Mouse (Mus musculus): Measurements from ENCODE around the gene Picalm. TPM values are rescaled to one million over a fixed set of nuclear protein-coding genes. Genes with fewer than 3 reads are reported as not detected.
"Not testable (repeated sequence)": the region's sequence is repeated elsewhere in the genome, so short reads cannot be mapped to it uniquely, and the experiment has no call there.

Picalm gene
- polyA plus RNA-seq, 1 experiment: 99.3 TPM

DNA sequence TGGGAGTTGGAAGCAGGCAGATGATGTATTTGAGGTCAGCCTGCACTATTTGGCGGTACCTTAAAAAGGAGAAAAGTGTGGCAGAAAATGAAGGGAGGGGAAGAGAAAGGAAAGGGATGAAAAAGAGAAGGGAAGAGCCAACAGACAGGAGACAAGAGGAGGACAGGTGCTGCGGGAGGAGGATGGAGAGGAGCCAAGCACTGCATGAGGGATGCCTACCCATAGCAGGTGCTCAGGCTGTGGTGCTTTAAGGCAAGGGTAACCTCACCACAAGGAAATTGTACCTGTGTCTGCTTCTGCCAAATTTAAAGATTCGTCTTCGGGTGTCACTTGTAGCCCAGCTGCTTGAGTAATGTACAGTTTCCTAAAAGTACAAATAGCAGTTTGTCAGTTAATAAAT lies 98.1 kb downstream of the Picalm start:
- 75% methylated on average over 4 of the region's 4 CpGs for WGBS

DNA sequence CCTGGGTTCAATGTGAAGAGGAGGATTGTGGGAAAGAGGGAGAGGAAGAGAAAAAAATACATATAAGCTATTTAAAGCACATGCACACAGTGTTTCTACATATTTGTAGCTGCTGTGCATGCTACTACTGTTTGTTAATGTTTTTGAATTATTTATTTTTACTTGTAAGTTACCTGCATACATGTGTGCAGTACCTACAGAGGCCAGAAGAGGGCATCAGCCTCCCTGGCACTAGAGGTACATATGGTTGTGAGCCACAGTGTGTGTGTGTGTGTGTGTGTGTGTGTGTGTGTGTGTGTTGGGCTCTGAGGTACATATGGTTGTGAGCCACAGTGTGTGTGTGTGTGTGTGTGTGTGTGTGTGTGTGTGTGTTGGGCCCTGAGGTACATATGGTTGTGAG lies 98.9 kb downstream of the Picalm start:
- H3K27me3 ChIP-seq (replicated peaks; ENCODE audit: control insufficient read depth, insufficient read depth, low read length); H3K36me3 ChIP-seq (ENCODE audit: control insufficient read depth, insufficient read depth, low read length); H3K27ac ChIP-seq (ENCODE audit: insufficient read depth, low read depth, low read length); DNase-seq; H3K4me3 ChIP-seq (ENCODE audit: insufficient read depth, low read depth, low read length); H3K4me1 ChIP-seq (ENCODE audit: control insufficient read depth, insufficient read depth, low read length): not testable (repeated sequence)
- TF ChIP-seq CTCF (conservative IDR thresholded peaks at IDR 0.05; ENCODE audit: insufficient read depth, insufficient read length, low read depth, low read length): peak; percentile 38; the same call in 1 of the 2 replicates

More for the DNA sequence above, 98.1 kb downstream of the Picalm start:
- Histone ChIP-seq H3K36me3 (ENCODE audit: control insufficient read depth, insufficient read depth, low read length) (no peaks in the 10 kb centered on the region), H3K4me1 (ENCODE audit: control insufficient read depth, insufficient read depth, low read length) (no peaks in the 10 kb centered on the region), H3K4me3 (ENCODE audit: insufficient read depth, low read depth, low read length) (no peak overlapping the region), H3K27ac (ENCODE audit: insufficient read depth, low read depth, low read length) (no peak overlapping the region), H3K27me3 (replicated peaks; ENCODE audit: control insufficient read depth, insufficient read depth, low read length) (no peaks in the 10 kb centered on the region)
- no peak for TF ChIP-seq CTCF (conservative IDR thresholded peaks at IDR 0.05; ENCODE audit: insufficient read depth, insufficient read length, low read depth, low read length)
- TF ChIP-seq POLR2A (IDR thresholded peaks at IDR 0.05; ENCODE audit: low read depth, low read length): no peak
- DNase-seq: no peak

DNA sequence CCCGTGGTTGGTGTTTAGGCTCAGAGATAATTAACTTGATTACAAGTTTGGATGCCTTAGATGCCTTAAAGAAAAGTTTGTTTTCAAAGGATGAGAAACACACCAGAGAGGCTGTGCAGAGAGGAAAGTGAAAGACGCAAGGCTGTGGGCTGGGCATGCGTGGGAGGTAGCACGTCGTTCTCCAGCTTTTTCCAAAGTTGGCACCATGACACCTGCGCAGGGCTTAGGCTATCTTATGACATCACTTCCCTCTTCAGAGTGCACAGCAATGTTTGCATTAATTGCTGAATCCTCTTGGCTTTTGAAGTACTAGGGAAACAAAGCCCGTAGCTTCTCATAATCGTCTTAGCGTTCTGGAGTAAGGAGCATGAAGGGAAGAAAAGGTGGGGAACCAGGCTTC lies 101.4 kb downstream of the Picalm start:
- Histone ChIP-seq H3K27me3 (replicated peaks; ENCODE audit: control insufficient read depth, insufficient read depth, low read length) (no peaks in the 10 kb centered on the region), H3K4me1 (ENCODE audit: control insufficient read depth, insufficient read depth, low read length) (no peaks in the 10 kb centered on the region), H3K27ac (ENCODE audit: insufficient read depth, low read depth, low read length) (no peak overlapping the region), H3K4me3 (ENCODE audit: insufficient read depth, low read depth, low read length) (no peak overlapping the region), H3K36me3 (ENCODE audit: control insufficient read depth, insufficient read depth, low read length) (no peaks in the 10 kb centered on the region)
- TF ChIP-seq CTCF (conservative IDR thresholded peaks at IDR 0.05; ENCODE audit: insufficient read depth, insufficient read length, low read depth, low read length) (no peak), POLR2A (IDR thresholded peaks at IDR 0.05; ENCODE audit: low read depth, low read length) (no peak)
- DNase-seq: no peak
- WGBS: 49% methylated on average over 9 of the region's 9 CpGs

DNA sequence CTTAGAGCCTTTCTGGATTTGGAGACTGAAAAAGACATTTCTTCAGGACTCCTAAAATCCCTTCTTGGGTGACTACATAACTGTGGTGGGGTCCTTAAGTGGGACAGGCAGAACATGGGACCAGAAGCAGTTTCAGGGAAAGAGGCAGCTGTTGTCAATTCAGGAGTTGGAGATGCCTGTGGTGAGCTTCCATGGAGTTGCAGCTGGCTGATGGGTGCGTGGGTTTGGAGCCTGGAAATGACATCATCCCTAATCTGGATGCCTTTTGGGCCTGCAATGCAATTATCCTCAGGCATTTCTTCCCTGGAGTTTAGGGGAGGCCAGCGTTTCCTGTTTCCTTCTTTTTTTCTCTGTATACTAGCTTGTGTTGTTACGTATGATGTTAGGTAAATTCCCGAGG lies 103.9 kb downstream of the Picalm start:
- DNase-seq: no peak
- H3K4me1 ChIP-seq (ENCODE audit: control insufficient read depth, insufficient read depth, low read length): no peaks in the 10 kb centered on the region
- H3K27me3 ChIP-seq (replicated peaks; ENCODE audit: control insufficient read depth, insufficient read depth, low read length): no peaks in the 10 kb centered on the region
- WGBS: 70% methylated on average over 4 of the region's 4 CpGs
- H3K4me3 ChIP-seq (ENCODE audit: insufficient read depth, low read depth, low read length): no peak overlapping the region
- no peak for TF ChIP-seq CTCF (conservative IDR thresholded peaks at IDR 0.05; ENCODE audit: insufficient read depth, insufficient read length, low read depth, low read length)
- no peak for TF ChIP-seq POLR2A (IDR thresholded peaks at IDR 0.05; ENCODE audit: low read depth, low read length)
- H3K27ac ChIP-seq (ENCODE audit: insufficient read depth, low read depth, low read length): no peak overlapping the region
- no peaks in the 10 kb centered on the region for H3K36me3 ChIP-seq (ENCODE audit: control insufficient read depth, insufficient read depth, low read length)

DNA sequence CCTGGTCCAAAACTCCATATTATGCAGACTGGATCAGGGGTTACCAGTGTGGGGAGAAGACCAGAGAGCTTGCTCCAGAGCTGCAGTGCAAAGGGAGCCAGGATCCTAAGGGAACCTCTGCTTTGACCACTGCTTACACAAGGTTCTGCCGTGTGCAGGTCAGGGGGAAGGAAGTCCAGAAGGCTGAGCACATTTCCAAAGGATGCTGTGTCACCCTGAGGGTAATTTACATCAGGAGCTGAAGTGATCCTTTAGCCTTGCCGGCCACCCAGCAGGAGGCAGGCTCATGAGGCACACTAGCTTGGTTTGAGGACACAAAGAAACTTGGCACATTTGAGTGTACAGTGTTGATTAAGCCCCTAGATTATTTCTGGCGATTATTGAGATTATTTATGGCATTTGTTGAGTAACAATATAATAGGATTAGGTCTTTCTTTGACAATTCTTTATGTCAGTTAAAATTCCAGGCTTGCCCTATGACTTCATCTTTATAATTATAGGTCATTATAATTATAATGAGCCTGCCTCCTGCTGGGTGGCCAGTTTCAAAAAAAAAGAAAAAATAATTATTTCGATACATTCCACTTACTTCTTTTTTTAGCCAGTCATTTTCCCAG lies 106.4 kb downstream of the Picalm start:
- WGBS: 39% methylated on average over 4 of the region's 4 CpGs

GRCm38 (mm10) chr7:90243151-90243550 lies 113.1 kb downstream of the Picalm start:
- H3K4me3 ChIP-seq (ENCODE audit: insufficient read depth, low read depth, low read length): no peak overlapping the region
- H3K27ac ChIP-seq (ENCODE audit: insufficient read depth, low read depth, low read length): no peak overlapping the region
- H3K36me3 ChIP-seq (ENCODE audit: control insufficient read depth, insufficient read depth, low read length): no peaks in the 10 kb centered on the region
- no peaks in the 10 kb centered on the region for H3K27me3 ChIP-seq (replicated peaks; ENCODE audit: control insufficient read depth, insufficient read depth, low read length)
- no peak for DNase-seq
- WGBS: 92% methylated on average over 6 of the region's 6 CpGs
- H3K4me1 ChIP-seq (ENCODE audit: control insufficient read depth, insufficient read depth, low read length): no peaks in the 10 kb centered on the region
- TF ChIP-seq CTCF (conservative IDR thresholded peaks at IDR 0.05; ENCODE audit: insufficient read depth, insufficient read length, low read depth, low read length) (no peak), POLR2A (IDR thresholded peaks at IDR 0.05; ENCODE audit: low read depth, low read length) (no peak)

More for the DNA sequence above, 106.4 kb downstream of the Picalm start:
- TF ChIP-seq CTCF (conservative IDR thresholded peaks at IDR 0.05; ENCODE audit: insufficient read depth, insufficient read length, low read depth, low read length) (no peak), POLR2A (IDR thresholded peaks at IDR 0.05; ENCODE audit: low read depth, low read length) (no peak)
- Histone ChIP-seq H3K4me3 (ENCODE audit: insufficient read depth, low read depth, low read length) (no peak overlapping the region), H3K27ac (ENCODE audit: insufficient read depth, low read depth, low read length) (no peak overlapping the region), H3K27me3 (replicated peaks; ENCODE audit: control insufficient read depth, insufficient read depth, low read length) (no peaks in the 10 kb centered on the region), H3K36me3 (ENCODE audit: control insufficient read depth, insufficient read depth, low read length) (no peaks in the 10 kb centered on the region), H3K4me1 (ENCODE audit: control insufficient read depth, insufficient read depth, low read length) (no peaks in the 10 kb centered on the region)
- no peak for DNase-seq

GRCm38 (mm10) chr7:90243643-90244042 lies 113.6 kb downstream of the Picalm start:
- WGBS: 77% methylated on average over 5 of the region's 5 CpGs
- H3K4me1 ChIP-seq (ENCODE audit: control insufficient read depth, insufficient read depth, low read length): no peaks in the 10 kb centered on the region
- no peak overlapping the region for H3K27ac ChIP-seq (ENCODE audit: insufficient read depth, low read depth, low read length)
- no peak overlapping the region for H3K4me3 ChIP-seq (ENCODE audit: insufficient read depth, low read depth, low read length)
- no peaks in the 10 kb centered on the region for H3K36me3 ChIP-seq (ENCODE audit: control insufficient read depth, insufficient read depth, low read length)
- TF ChIP-seq CTCF (conservative IDR thresholded peaks at IDR 0.05; ENCODE audit: insufficient read depth, insufficient read length, low read depth, low read length): no peak
- TF ChIP-seq POLR2A (IDR thresholded peaks at IDR 0.05; ENCODE audit: low read depth, low read length): no peak
- DNase-seq: no peak
- no peaks in the 10 kb centered on the region for H3K27me3 ChIP-seq (replicated peaks; ENCODE audit: control insufficient read depth, insufficient read depth, low read length)
